In genomic region chr12:100527753-100528152, GRCm38 (mm10) we compare ENCODE assay signal across 8 mouse cellular contexts. TPM values are rescaled to one million over a fixed set of nuclear protein-coding genes. Genes with fewer than 3 reads are reported as not detected.
A peak's percentile ranks its signal among the peaks of the same experiment; 100 is the strongest.
DNase-seq lines count a peak whose midpoint lies in the region; ATAC-seq and TF ChIP-seq lines count a peak whose summit lies in the region.

No protein-coding gene starts in this region.

- TF ChIP-seq CTCF in liver, adult 2 months (IDR thresholded peaks at IDR 0.05; ENCODE audit: low read depth, low read length): no peak
- TF ChIP-seq CTCF in midbrain, postnatal 0 days (IDR thresholded peaks at IDR 0.05): no peak

- no peak overlapping the region; the same call in 1 of the 2 replicates for H3K4me3 ChIP-seq in forebrain, embryonic 11.5 days (ENCODE audit: low read depth, low read length)
- H3K4me3 ChIP-seq in heart, embryonic 15.5 days: peak overlapping the region; percentile 26; the same call in 1 of the 2 replicates
- H3K4me3 ChIP-seq in liver, adult 2 months (ENCODE audit: insufficient read depth, low read depth, low read length): no peak overlapping the region
- peak overlapping the region; percentile 22 for H3K4me3 ChIP-seq in midbrain, postnatal 0 days (ENCODE audit: low read depth, low read length)
- H3K4me3 ChIP-seq in stomach, embryonic 16.5 days (replicated peaks; ENCODE audit: low read length): peak overlapping the region; percentile 23; the same call in 1 of the 2 replicates

- peak; percentile 99 for ATAC-seq in forebrain, embryonic 11.5 days (replicated peaks; ENCODE audit: low FRiP score)
- ATAC-seq in heart, embryonic 15.5 days (replicated peaks; ENCODE audit: insufficient number of reproducible peaks, insufficient read depth, low FRiP score, low read depth): peak; percentile 91
- ATAC-seq in midbrain, postnatal 0 days (ENCODE audit: low FRiP score): peak; percentile 98
- ATAC-seq in stomach, embryonic 16.5 days (ENCODE audit: insufficient read depth, low FRiP score): peak; percentile 92

- H3K4me1 ChIP-seq in forebrain, embryonic 11.5 days (replicated peaks; ENCODE audit: control insufficient read depth, insufficient read depth, low read length): 0 out of 2 replicates have a peak, but pooled peaks cover 3% of the 10 kb centered on the region
- H3K4me1 ChIP-seq in heart, embryonic 15.5 days (replicated peaks): peaks cover 32% of the 10 kb centered on the region
- peaks cover 2% of the 10 kb centered on the region; the same call in 1 of the 2 replicates for H3K4me1 ChIP-seq in liver, adult 2 months (ENCODE audit: control insufficient read depth, insufficient read depth, low read length)
- 0 out of 2 replicates have a peak, but pooled peaks cover 3% of the 10 kb centered on the region for H3K4me1 ChIP-seq in midbrain, postnatal 0 days (ENCODE audit: insufficient read depth, low read length)
- H3K4me1 ChIP-seq in stomach, embryonic 16.5 days (ENCODE audit: control insufficient read depth, insufficient read depth, low read length): peaks cover 7% of the 10 kb centered on the region

- DNase-seq in A20 (ENCODE audit: low read depth, low spot score): peak; percentile 88
- peak; percentile 77 for DNase-seq in brain, embryonic 18.5 days (ENCODE audit: low read depth, low spot score)
- DNase-seq in forebrain, embryonic 11.5 days (ENCODE audit: low spot score): peak; percentile 78
- peak; percentile 82 for DNase-seq in kidney, postnatal 10 days
- DNase-seq in liver, adult 2 months (ENCODE audit: extremely low read depth, low read depth, low spot score): no peak
- peak; percentile 93 for DNase-seq in midbrain, postnatal 0 days (ENCODE audit: low spot score)

- H3K79me2 ChIP-seq in liver, adult 2 months (ENCODE audit: control insufficient read depth, insufficient read depth, low read length): no peaks in the 10 kb centered on the region

- H3K9me3 ChIP-seq in forebrain, embryonic 11.5 days (ENCODE audit: control insufficient read depth, low read length): no peaks in the 10 kb centered on the region
- H3K9me3 ChIP-seq in heart, embryonic 15.5 days (replicated peaks): no peaks in the 10 kb centered on the region
- no peaks in the 10 kb centered on the region for H3K9me3 ChIP-seq in midbrain, postnatal 0 days (ENCODE audit: low read length)
- H3K9me3 ChIP-seq in stomach, embryonic 16.5 days (replicated peaks; ENCODE audit: control insufficient read depth, low read length): no peaks in the 10 kb centered on the region

- H3K4me2 ChIP-seq in forebrain, embryonic 11.5 days (ENCODE audit: low read depth, low read length, severe bottlenecking): peak overlapping the region; percentile 41
- peak overlapping the region; percentile 57 for H3K4me2 ChIP-seq in heart, embryonic 15.5 days
- H3K4me2 ChIP-seq in midbrain, postnatal 0 days (ENCODE audit: low read depth, low read length, poor library complexity, severe bottlenecking): peak overlapping the region; percentile 51
- H3K4me2 ChIP-seq in stomach, embryonic 16.5 days (ENCODE audit: low read depth, low read length): peak overlapping the region; percentile 50

- no peaks in the 10 kb centered on the region for H3K27me3 ChIP-seq in forebrain, embryonic 11.5 days (ENCODE audit: control insufficient read depth, insufficient read depth, low read length)
- H3K27me3 ChIP-seq in heart, embryonic 15.5 days: no peaks in the 10 kb centered on the region
- H3K27me3 ChIP-seq in liver, adult 2 months (ENCODE audit: control insufficient read depth, insufficient read depth, low read length): no peaks in the 10 kb centered on the region
- H3K27me3 ChIP-seq in midbrain, postnatal 0 days (ENCODE audit: insufficient read depth, low read length): no peaks in the 10 kb centered on the region
- H3K27me3 ChIP-seq in stomach, embryonic 16.5 days (ENCODE audit: control insufficient read depth, insufficient read depth, low read length): no peaks in the 10 kb centered on the region

- H3K9ac ChIP-seq in forebrain, embryonic 11.5 days (ENCODE audit: low read length): no peak overlapping the region
- no peak overlapping the region; the same call in 1 of the 2 replicates for H3K9ac ChIP-seq in heart, embryonic 15.5 days
- H3K9ac ChIP-seq in liver, adult 2 months (ENCODE audit: low read depth, low read length): no peak overlapping the region
- no peak overlapping the region for H3K9ac ChIP-seq in midbrain, postnatal 0 days (replicated peaks; ENCODE audit: low read length, poor library complexity, severe bottlenecking)
- no peak overlapping the region for H3K9ac ChIP-seq in stomach, embryonic 16.5 days (ENCODE audit: low read length)

- 13% methylated on average over 9 of the region's 9 CpGs for WGBS in forebrain, embryonic 11.5 days
- WGBS in heart, embryonic 15.5 days: 4% methylated on average over 9 of the region's 9 CpGs
- WGBS in liver, adult 2 months: 38% methylated on average over 9 of the region's 9 CpGs
- 5% methylated on average over 9 of the region's 9 CpGs for WGBS in midbrain, postnatal 0 days
- WGBS in stomach, embryonic 16.5 days: 13% methylated on average over 9 of the region's 9 CpGs

- TF ChIP-seq POLR2A in liver, adult 2 months (IDR thresholded peaks at IDR 0.05; ENCODE audit: extremely low read depth, insufficient read depth, low read length): no peak

- no peaks in the 10 kb centered on the region for H3K36me3 ChIP-seq in forebrain, embryonic 11.5 days (ENCODE audit: control insufficient read depth, insufficient read depth, low read length)
- H3K36me3 ChIP-seq in heart, embryonic 15.5 days: no peaks in the 10 kb centered on the region
- H3K36me3 ChIP-seq in liver, adult 2 months (ENCODE audit: control insufficient read depth, insufficient read depth, low read length): no peaks in the 10 kb centered on the region
- no peaks in the 10 kb centered on the region for H3K36me3 ChIP-seq in midbrain, postnatal 0 days (ENCODE audit: insufficient read depth, low read length)
- H3K36me3 ChIP-seq in stomach, embryonic 16.5 days (ENCODE audit: control insufficient read depth, insufficient read depth, low read length): no peaks in the 10 kb centered on the region

- H3K27ac ChIP-seq in forebrain, embryonic 11.5 days (ENCODE audit: low read depth, low read length): no peak overlapping the region
- H3K27ac ChIP-seq in heart, embryonic 15.5 days: peak overlapping the region; percentile 59
- H3K27ac ChIP-seq in liver, adult 2 months (replicated peaks; ENCODE audit: insufficient read depth, low read depth, low read length): 0 out of 2 replicates have a peak overlapping the region, but pooled peaks have one; percentile 5
- peak overlapping the region; percentile 38 for H3K27ac ChIP-seq in midbrain, postnatal 0 days (ENCODE audit: low read depth, low read length)
- H3K27ac ChIP-seq in stomach, embryonic 16.5 days (ENCODE audit: low read length): no peak overlapping the region

RNA-seq across cellular contexts. Expression of gene Ttc7b, which starts 7.1 kb away (rescaled TPM):
- 9.5 and 12.0 TPM in 2 replicates for polyA plus RNA-seq in forebrain, embryonic 11.5 days (2014; fragmentation: Nextera tagmentation; extraction: Ambion mirVana)
- 9.2 TPM in 2 replicates for polyA plus RNA-seq in heart, embryonic 15.5 days (2015; fragmentation: Nextera tagmentation; extraction: Ambion mirVana)
- 7.7 and 10.1 TPM in 2 replicates for total RNA-seq in liver, adult 2 months (2014; rRNA removed)
- polyA plus RNA-seq in liver, adult 2 months (2012; rRNA removed): 10.7 and 10.9 TPM in 2 replicates
- total RNA-seq in midbrain, postnatal 0 days (2014; rRNA removed): 38.9 and 55.5 TPM in 2 replicates
- 8.3 and 8.7 TPM in 2 replicates for polyA plus RNA-seq in midbrain, postnatal 0 days (2015; fragmentation: Nextera tagmentation; extraction: Ambion mirVana)
- polyA plus RNA-seq in stomach, embryonic 16.5 days (2015; fragmentation: Nextera tagmentation; extraction: Ambion mirVana): 2.8 and 3.5 TPM in 2 replicates

Comparison
In these comparisons a context has a peak if more than half of its experiments do, and no peak if none do; other contexts are left out.
1. H3K27ac ChIP-seq: peak in heart, embryonic 15.5 days (single experiment), liver, adult 2 months (single experiment) and midbrain, postnatal 0 days (single experiment); none in forebrain, embryonic 11.5 days (single experiment) and stomach, embryonic 16.5 days (single experiment).
2. H3K4me3 ChIP-seq: peak in heart, embryonic 15.5 days (single experiment), midbrain, postnatal 0 days (single experiment) and stomach, embryonic 16.5 days (single experiment); none in forebrain, embryonic 11.5 days (single experiment) and liver, adult 2 months (single experiment).
3. Peak in every context shown above with its lines, with median percentiles within 50 percentile points of each other: ATAC-seq and H3K4me2 ChIP-seq.